Mouse (Mus musculus): ENCODE measurements at regions not wholly inside any gene's neighbourhood (a gene's known extent, or its start where the extent isn't known, plus 50 kb on each side); places are given as distances from the start of the nearest gene placed in this dataset.

GRCm38 (mm10) chr10:119001000-119001780 is 131.2 kb upstream of the Dyrk2 start:
- no peak overlapping the region for H3K27ac ChIP-seq (replicated peaks)
- no peaks in the 10 kb centered on the region for H3K27me3 ChIP-seq
- H3K4me3 ChIP-seq (replicated peaks) = no peak overlapping the region
- no peaks in the 10 kb centered on the region for H3K9me3 ChIP-seq (replicated peaks)
- no peak overlapping the region for H3K9ac ChIP-seq
- H3K4me2 ChIP-seq = no peak overlapping the region
- H3K4me1 ChIP-seq (replicated peaks) = no peaks in the 10 kb centered on the region
- H3K36me3 ChIP-seq (replicated peaks) = no peaks in the 10 kb centered on the region
- WGBS (ENCODE audit: insufficient replicate concordance) = 73% methylated on average over 17 of the region's 17 CpGs
- no peak for ATAC-seq (ENCODE audit: insufficient read depth)

GRCm38 (mm10) chr10:118998966-118999365 is 129.0 kb upstream of the Dyrk2 start:
- Histone ChIP-seq H3K4me3 (replicated peaks) (no peak overlapping the region), H3K9ac (no peak overlapping the region), H3K27me3 (no peaks in the 10 kb centered on the region), H3K27ac (replicated peaks) (no peak overlapping the region), H3K4me1 (replicated peaks) (no peaks in the 10 kb centered on the region), H3K9me3 (replicated peaks) (no peaks in the 10 kb centered on the region), H3K4me2 (no peak overlapping the region), H3K36me3 (replicated peaks) (no peaks in the 10 kb centered on the region)
- whole genome bisulfite sequencing (ENCODE audit: insufficient replicate concordance) = 69% methylated on average over 6 of the region's 6 CpGs
- ATAC-seq (ENCODE audit: insufficient read depth) = no peak

GRCm38 (mm10) chr10:118997034-118997433 is 127.0 kb upstream of the Dyrk2 start:
- Histone ChIP-seq H3K27me3 (no peaks in the 10 kb centered on the region), H3K9me3 (replicated peaks) (no peaks in the 10 kb centered on the region), H3K4me3 (replicated peaks) (no peak overlapping the region), H3K4me2 (no peak overlapping the region), H3K36me3 (replicated peaks) (no peaks in the 10 kb centered on the region), H3K9ac (no peak overlapping the region), H3K4me1 (replicated peaks) (no peaks in the 10 kb centered on the region), H3K27ac (replicated peaks) (no peak overlapping the region)
- WGBS (ENCODE audit: insufficient replicate concordance) = 75% methylated on average over 2 of the region's 2 CpGs
- ATAC-seq (ENCODE audit: insufficient read depth) = no peak

- H3K9me3 ChIP-seq (replicated peaks) = no peaks in the 10 kb centered on the region
- no peaks in the 10 kb centered on the region for H3K27me3 ChIP-seq
- no peak overlapping the region for H3K4me3 ChIP-seq (replicated peaks)
- WGBS (ENCODE audit: insufficient replicate concordance) = 64% methylated on average over 15 of the region's 15 CpGs
- no peak overlapping the region for H3K4me2 ChIP-seq
- H3K36me3 ChIP-seq (replicated peaks) = no peaks in the 10 kb centered on the region
- no peaks in the 10 kb centered on the region for H3K4me1 ChIP-seq (replicated peaks)
- H3K27ac ChIP-seq (replicated peaks) = no peak overlapping the region
- H3K9ac ChIP-seq = no peak overlapping the region
- no peak for ATAC-seq (ENCODE audit: insufficient read depth)
These were observed 124.0 kb upstream of the Dyrk2 start for GRCm38 (mm10) chr10:118993819-118994574.

GRCm38 (mm10) chr10:118991213-118991612 is 121.2 kb upstream of the Dyrk2 start:
- H3K27me3 ChIP-seq = no peaks in the 10 kb centered on the region
- H3K4me3 ChIP-seq (replicated peaks) = no peak overlapping the region
- no peak overlapping the region for H3K9ac ChIP-seq
- H3K4me2 ChIP-seq = no peak overlapping the region
- no peak for ATAC-seq (ENCODE audit: insufficient read depth)
- no peak overlapping the region for H3K27ac ChIP-seq (replicated peaks)
- no peaks in the 10 kb centered on the region for H3K9me3 ChIP-seq (replicated peaks)
- 65% methylated on average over 7 of the region's 7 CpGs for WGBS (ENCODE audit: insufficient replicate concordance)
- no peaks in the 10 kb centered on the region for H3K36me3 ChIP-seq (replicated peaks)
- H3K4me1 ChIP-seq (replicated peaks) = no peaks in the 10 kb centered on the region

- 64% methylated on average over 6 of the region's 6 CpGs for WGBS (ENCODE audit: insufficient replicate concordance)
- no peak overlapping the region for H3K4me3 ChIP-seq (replicated peaks)
- no peaks in the 10 kb centered on the region for H3K27me3 ChIP-seq
- H3K36me3 ChIP-seq (replicated peaks) = no peaks in the 10 kb centered on the region
- no peak for ATAC-seq (ENCODE audit: insufficient read depth)
- H3K4me2 ChIP-seq = no peak overlapping the region
- no peak overlapping the region for H3K27ac ChIP-seq (replicated peaks)
- no peaks in the 10 kb centered on the region for H3K9me3 ChIP-seq (replicated peaks)
- H3K4me1 ChIP-seq (replicated peaks) = no peaks in the 10 kb centered on the region
- H3K9ac ChIP-seq = no peak overlapping the region
These were observed 120.5 kb upstream of the Dyrk2 start for GRCm38 (mm10) chr10:118990500-118990899.

- no peak for ATAC-seq (ENCODE audit: insufficient read depth)
- no peaks in the 10 kb centered on the region for H3K27me3 ChIP-seq
- H3K4me3 ChIP-seq (replicated peaks) = no peak overlapping the region
- 70% methylated on average over 10 of the region's 10 CpGs for WGBS (ENCODE audit: insufficient replicate concordance)
- H3K4me1 ChIP-seq (replicated peaks) = no peaks in the 10 kb centered on the region
- no peaks in the 10 kb centered on the region for H3K36me3 ChIP-seq (replicated peaks)
- H3K27ac ChIP-seq (replicated peaks) = no peak overlapping the region
- H3K9ac ChIP-seq = no peak overlapping the region
- no peak overlapping the region for H3K4me2 ChIP-seq
- H3K9me3 ChIP-seq (replicated peaks) = no peaks in the 10 kb centered on the region
These were observed 119.8 kb upstream of the Dyrk2 start for GRCm38 (mm10) chr10:118989812-118990211.

- Histone ChIP-seq H3K36me3 (replicated peaks) (no peaks in the 10 kb centered on the region), H3K4me3 (replicated peaks) (no peak overlapping the region), H3K9ac (no peak overlapping the region), H3K27me3 (no peaks in the 10 kb centered on the region), H3K9me3 (replicated peaks) (no peaks in the 10 kb centered on the region), H3K4me2 (no peak overlapping the region), H3K4me1 (replicated peaks) (no peaks in the 10 kb centered on the region), H3K27ac (replicated peaks) (no peak overlapping the region)
- ATAC-seq (ENCODE audit: insufficient read depth) = no peak
- 62% methylated on average over 6 of the region's 6 CpGs for WGBS (ENCODE audit: insufficient replicate concordance)
These were observed 118.2 kb upstream of the Dyrk2 start for GRCm38 (mm10) chr10:118988249-118988648.

GRCm38 (mm10) chr10:118984580-118984979 is 114.6 kb upstream of the Dyrk2 start:
- Histone ChIP-seq H3K27me3 (no peaks in the 10 kb centered on the region), H3K9ac (no peak overlapping the region), H3K36me3 (replicated peaks) (no peaks in the 10 kb centered on the region), H3K4me1 (replicated peaks) (no peaks in the 10 kb centered on the region), H3K27ac (replicated peaks) (no peak overlapping the region), H3K4me2 (no peak overlapping the region), H3K9me3 (replicated peaks) (no peaks in the 10 kb centered on the region), H3K4me3 (replicated peaks) (no peak overlapping the region)
- WGBS (ENCODE audit: insufficient replicate concordance) = 64% methylated on average over 5 of the region's 5 CpGs
- no peak for ATAC-seq (ENCODE audit: insufficient read depth)

GRCm38 (mm10) chr10:118981446-118981845 is 111.4 kb upstream of the Dyrk2 start:
- Histone ChIP-seq H3K4me2 (no peak overlapping the region), H3K9me3 (replicated peaks) (no peaks in the 10 kb centered on the region), H3K4me1 (replicated peaks) (no peaks in the 10 kb centered on the region), H3K27me3 (no peaks in the 10 kb centered on the region), H3K27ac (replicated peaks) (no peak overlapping the region), H3K36me3 (replicated peaks) (no peaks in the 10 kb centered on the region), H3K9ac (no peak overlapping the region), H3K4me3 (replicated peaks) (no peak overlapping the region)
- 29% methylated on average over 5 of the region's 5 CpGs for WGBS (ENCODE audit: insufficient replicate concordance)
- no peak for ATAC-seq (ENCODE audit: insufficient read depth)

- WGBS (ENCODE audit: insufficient replicate concordance) = 51% methylated on average over 13 of the region's 13 CpGs
- Histone ChIP-seq H3K9ac (no peak overlapping the region), H3K4me3 (replicated peaks) (no peak overlapping the region), H3K9me3 (replicated peaks) (no peaks in the 10 kb centered on the region), H3K36me3 (replicated peaks) (no peaks in the 10 kb centered on the region), H3K27me3 (no peaks in the 10 kb centered on the region), H3K4me2 (no peak overlapping the region), H3K27ac (replicated peaks) (no peak overlapping the region), H3K4me1 (replicated peaks) (no peaks in the 10 kb centered on the region)
- no peak for ATAC-seq (ENCODE audit: insufficient read depth)
These were observed 109.3 kb upstream of the Dyrk2 start for GRCm38 (mm10) chr10:118979339-118979738.
